Mouse (Mus musculus): Measurements from ENCODE around the gene Kcnq1. TPM values are rescaled to one million over a fixed set of nuclear protein-coding genes. Genes with fewer than 3 reads are reported as not detected.

Gene Kcnq1
- polyA plus RNA-seq, 1 experiment from 2014 or later, result 9.1 TPM

DNA sequence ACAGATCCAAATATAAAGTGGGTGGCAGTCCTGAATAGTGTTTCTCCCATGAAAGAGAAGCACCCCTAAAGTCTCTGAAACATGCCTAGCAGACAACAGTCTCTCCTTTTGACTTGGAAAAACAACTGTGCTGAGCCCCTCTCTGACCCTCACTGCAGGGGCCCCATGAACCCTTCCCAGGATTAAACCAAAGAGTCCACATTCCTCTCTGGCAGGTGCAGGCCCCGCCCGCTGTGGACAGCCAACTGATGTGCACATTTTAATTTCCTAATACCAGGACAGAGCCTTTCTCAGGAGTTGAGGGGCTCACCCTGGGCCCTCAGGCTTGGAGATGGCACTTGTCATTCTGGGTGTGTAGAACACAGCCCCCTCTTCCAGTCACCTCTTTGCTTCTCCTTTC, 148.7 kb downstream of the Kcnq1 start:
- H3K9me3 ChIP-seq, result 0 out of 2 replicates have a peak, but pooled peaks cover 5% of the 10 kb centered on the region
- no peak overlapping the region for H3K9ac ChIP-seq
- H3K27ac ChIP-seq, result no peak overlapping the region
- WGBS, result 81% methylated on average over 2 of the region's 2 CpGs
- H3K36me3 ChIP-seq, result peaks cover 9% of the 10 kb centered on the region; the same call in 1 of the 2 replicates
- ATAC-seq (ENCODE audit: insufficient read depth, low FRiP score, low read depth), result no peak
- no peak overlapping the region for H3K4me3 ChIP-seq (replicated peaks)
- H3K4me2 ChIP-seq, result no peak overlapping the region
- H3K4me1 ChIP-seq, result no peaks in the 10 kb centered on the region
- H3K27me3 ChIP-seq (replicated peaks), result no peaks in the 10 kb centered on the region

- Histone ChIP-seq H3K4me3 (replicated peaks) (no peak overlapping the region), H3K9me3 (no peaks in the 10 kb centered on the region), H3K4me1 (peaks cover 17% of the 10 kb centered on the region), H3K27ac (no peak overlapping the region), H3K9ac (no peak overlapping the region), H3K4me2 (no peak overlapping the region), H3K36me3 (no peaks in the 10 kb centered on the region; the same call in 1 of the 2 replicates), H3K27me3 (replicated peaks) (no peaks in the 10 kb centered on the region)
- no peak for ATAC-seq (ENCODE audit: insufficient read depth, low FRiP score, low read depth)
These were observed 155.1 kb downstream of the Kcnq1 start for GRCm38 (mm10) chr7:143261246-143261645.

DNA sequence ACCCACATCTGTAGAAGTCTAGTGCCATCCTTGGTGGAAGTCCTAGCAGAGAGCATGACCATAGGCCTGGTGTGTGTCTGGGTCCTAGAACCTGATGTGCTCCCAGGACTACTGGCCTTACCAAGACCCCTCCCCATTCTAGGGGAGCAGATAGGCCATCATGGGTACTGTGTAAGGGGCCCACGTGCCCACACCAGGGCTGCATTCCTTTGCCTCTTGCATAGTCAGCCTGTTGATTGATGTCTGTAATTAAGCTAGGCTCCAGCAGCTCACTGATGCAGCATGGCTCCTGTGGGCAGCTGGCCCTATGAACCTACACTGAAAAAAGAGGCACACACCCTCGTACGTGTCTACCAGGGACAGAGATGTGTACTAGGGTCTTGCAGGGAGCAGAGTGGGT, 157.4 kb downstream of the Kcnq1 start:
- H3K27ac ChIP-seq, result no peak overlapping the region
- H3K9me3 ChIP-seq, result no peaks in the 10 kb centered on the region
- H3K4me3 ChIP-seq (replicated peaks), result no peak overlapping the region
- H3K27me3 ChIP-seq (replicated peaks), result no peaks in the 10 kb centered on the region
- H3K36me3 ChIP-seq, result no peaks in the 10 kb centered on the region; the same call in 1 of the 2 replicates
- WGBS, result 40% methylated on average over 3 of the region's 3 CpGs
- no peak overlapping the region for H3K4me2 ChIP-seq
- no peak overlapping the region for H3K9ac ChIP-seq
- no peak; the same call in 1 of the 2 replicates for ATAC-seq (ENCODE audit: insufficient read depth, low FRiP score, low read depth)
- peaks cover 22% of the 10 kb centered on the region for H3K4me1 ChIP-seq

DNA sequence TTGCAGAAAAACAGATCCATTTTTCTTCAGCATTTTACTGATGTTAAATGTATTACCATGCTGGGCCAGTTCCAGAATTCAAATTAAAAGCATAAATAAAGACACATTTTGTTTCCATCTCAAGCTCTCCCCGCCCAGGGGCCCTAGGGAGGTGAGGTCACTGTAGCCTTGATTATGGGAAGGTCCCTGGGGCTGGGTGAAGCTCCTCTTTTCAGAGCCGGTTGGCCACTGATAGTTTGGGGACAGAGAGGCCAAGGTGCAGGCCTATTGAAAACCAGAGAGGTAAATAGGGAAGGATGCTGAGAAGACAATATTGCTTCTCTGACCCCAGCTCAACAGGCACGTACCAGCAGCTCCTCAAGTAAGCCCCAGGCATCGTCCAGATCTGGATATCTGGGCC, 157.8 kb downstream of the Kcnq1 start:
- H3K27ac ChIP-seq, result no peak overlapping the region
- H3K9me3 ChIP-seq, result no peaks in the 10 kb centered on the region
- no peak overlapping the region for H3K4me3 ChIP-seq (replicated peaks)
- H3K4me1 ChIP-seq, result peaks cover 22% of the 10 kb centered on the region
- 64% methylated on average over 4 of the region's 4 CpGs for WGBS
- no peak overlapping the region for H3K9ac ChIP-seq
- no peaks in the 10 kb centered on the region; the same call in 1 of the 2 replicates for H3K36me3 ChIP-seq
- no peak overlapping the region for H3K4me2 ChIP-seq
- H3K27me3 ChIP-seq (replicated peaks), result no peaks in the 10 kb centered on the region
- no peak for ATAC-seq (ENCODE audit: insufficient read depth, low FRiP score, low read depth)

- WGBS, result 55% methylated on average over 11 of the region's 11 CpGs
- peak overlapping the region; percentile 67 for H3K27ac ChIP-seq
- ATAC-seq (ENCODE audit: insufficient read depth, low FRiP score, low read depth), result no peak
- H3K27me3 ChIP-seq (replicated peaks), result no peaks in the 10 kb centered on the region
- no peak overlapping the region for H3K4me2 ChIP-seq
- H3K36me3 ChIP-seq, result no peaks in the 10 kb centered on the region; the same call in 1 of the 2 replicates
- no peak overlapping the region for H3K9ac ChIP-seq
- no peaks in the 10 kb centered on the region for H3K9me3 ChIP-seq
- peaks cover 22% of the 10 kb centered on the region for H3K4me1 ChIP-seq
- H3K4me3 ChIP-seq (replicated peaks), result no peak overlapping the region
These were observed 159.2 kb downstream of the Kcnq1 start for GRCm38 (mm10) chr7:143265386-143265785.

GRCm38 (mm10) chr7:143265829-143266438, 159.8 kb downstream of the Kcnq1 start:
- H3K4me1 ChIP-seq, result peaks cover 22% of the 10 kb centered on the region
- no peak overlapping the region for H3K9ac ChIP-seq
- no peaks in the 10 kb centered on the region; the same call in 1 of the 2 replicates for H3K36me3 ChIP-seq
- WGBS, result 52% methylated on average over 8 of the region's 8 CpGs
- peak overlapping the region; percentile 67 for H3K27ac ChIP-seq
- H3K4me3 ChIP-seq (replicated peaks), result no peak overlapping the region
- no peak overlapping the region for H3K4me2 ChIP-seq
- no peaks in the 10 kb centered on the region for H3K9me3 ChIP-seq
- H3K27me3 ChIP-seq (replicated peaks), result no peaks in the 10 kb centered on the region
- no peak for ATAC-seq (ENCODE audit: insufficient read depth, low FRiP score, low read depth)

DNA sequence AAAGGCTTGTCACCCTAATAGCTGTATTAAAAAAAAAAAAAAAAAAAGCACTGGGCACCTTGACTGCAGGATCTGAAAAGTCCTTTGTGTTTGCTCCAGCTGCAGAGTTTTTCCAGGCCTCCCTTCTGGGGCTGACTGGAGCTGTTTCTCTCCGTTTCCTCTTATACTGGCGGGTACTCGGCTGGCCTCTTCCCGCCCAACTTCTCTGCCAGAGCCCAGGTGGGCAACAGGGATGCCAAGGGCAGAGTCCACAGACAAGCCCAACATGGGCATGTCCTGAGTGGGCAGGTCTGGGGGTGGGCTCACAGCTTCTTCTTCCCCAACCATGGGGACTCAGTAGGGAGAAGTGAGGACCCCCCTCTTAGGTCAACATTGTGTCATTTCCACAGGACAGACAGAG, 167.6 kb downstream of the Kcnq1 start:
- no peak overlapping the region for H3K4me2 ChIP-seq
- H3K4me3 ChIP-seq (replicated peaks), result no peak overlapping the region
- no peaks in the 10 kb centered on the region for H3K27me3 ChIP-seq (replicated peaks)
- ATAC-seq (ENCODE audit: insufficient read depth, low FRiP score, low read depth), result 0 out of 2 replicates have a peak, but pooled peaks have one; percentile 22
- no peaks in the 10 kb centered on the region for H3K9me3 ChIP-seq
- H3K36me3 ChIP-seq, result no peaks in the 10 kb centered on the region
- WGBS, result 54% methylated on average over 4 of the region's 4 CpGs
- peaks cover 3% of the 10 kb centered on the region; the same call in 1 of the 2 replicates for H3K4me1 ChIP-seq
- H3K9ac ChIP-seq, result no peak overlapping the region
- 0 out of 2 replicates have a peak overlapping the region, but pooled peaks have one; percentile 41 for H3K27ac ChIP-seq

DNA sequence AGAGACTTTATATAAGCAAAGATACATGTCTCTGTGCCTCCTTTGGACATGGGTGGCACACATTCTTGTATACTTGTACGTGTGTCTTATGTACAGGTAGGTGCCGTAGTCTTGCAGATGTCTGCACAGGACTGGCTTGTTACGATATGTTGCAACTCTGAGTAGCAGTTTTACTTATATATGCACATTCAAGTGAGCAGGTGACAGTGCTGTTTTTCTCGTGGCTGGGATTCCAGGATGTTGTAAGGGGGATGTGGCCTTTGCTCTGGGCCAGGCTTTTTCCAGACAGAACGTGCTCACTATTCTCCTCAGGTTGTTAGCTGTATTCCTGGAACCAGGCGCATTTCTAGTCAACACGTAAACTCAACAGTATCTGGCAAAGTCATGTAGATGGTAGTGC, 168.9 kb downstream of the Kcnq1 start:
- no peak overlapping the region for H3K4me2 ChIP-seq
- ATAC-seq (ENCODE audit: insufficient read depth, low FRiP score, low read depth), result no peak
- WGBS, result 76% methylated on average over 7 of the region's 7 CpGs
- H3K36me3 ChIP-seq, result no peaks in the 10 kb centered on the region
- no peak overlapping the region for H3K9ac ChIP-seq
- no peaks in the 10 kb centered on the region for H3K9me3 ChIP-seq
- H3K4me1 ChIP-seq, result peaks cover 3% of the 10 kb centered on the region; the same call in 1 of the 2 replicates
- H3K27ac ChIP-seq, result no peak overlapping the region
- H3K27me3 ChIP-seq (replicated peaks), result no peaks in the 10 kb centered on the region
- H3K4me3 ChIP-seq (replicated peaks), result no peak overlapping the region

GRCm38 (mm10) chr7:143283625-143284024, 177.5 kb downstream of the Kcnq1 start:
- Histone ChIP-seq H3K9me3 (no peaks in the 10 kb centered on the region), H3K4me3 (replicated peaks) (no peak overlapping the region), H3K27ac (no peak overlapping the region), H3K4me2 (no peak overlapping the region), H3K9ac (no peak overlapping the region), H3K27me3 (replicated peaks) (no peaks in the 10 kb centered on the region), H3K36me3 (no peaks in the 10 kb centered on the region), H3K4me1 (peaks cover 43% of the 10 kb centered on the region)
- WGBS, result 70% methylated on average over 2 of the region's 2 CpGs
- no peak for ATAC-seq (ENCODE audit: insufficient read depth, low FRiP score, low read depth)

- no peak overlapping the region for H3K4me2 ChIP-seq
- H3K9ac ChIP-seq, result no peak overlapping the region
- no peak for ATAC-seq (ENCODE audit: insufficient read depth, low FRiP score, low read depth)
- WGBS, result 28% methylated on average over 1 of the region's 1 CpGs
- H3K4me3 ChIP-seq (replicated peaks), result no peak overlapping the region
- no peaks in the 10 kb centered on the region for H3K27me3 ChIP-seq (replicated peaks)
- H3K36me3 ChIP-seq, result no peaks in the 10 kb centered on the region
- H3K27ac ChIP-seq, result no peak overlapping the region
- peaks cover 52% of the 10 kb centered on the region for H3K4me1 ChIP-seq
- H3K9me3 ChIP-seq, result no peaks in the 10 kb centered on the region
These were observed 178.7 kb downstream of the Kcnq1 start for GRCm38 (mm10) chr7:143284866-143285265.

DNA sequence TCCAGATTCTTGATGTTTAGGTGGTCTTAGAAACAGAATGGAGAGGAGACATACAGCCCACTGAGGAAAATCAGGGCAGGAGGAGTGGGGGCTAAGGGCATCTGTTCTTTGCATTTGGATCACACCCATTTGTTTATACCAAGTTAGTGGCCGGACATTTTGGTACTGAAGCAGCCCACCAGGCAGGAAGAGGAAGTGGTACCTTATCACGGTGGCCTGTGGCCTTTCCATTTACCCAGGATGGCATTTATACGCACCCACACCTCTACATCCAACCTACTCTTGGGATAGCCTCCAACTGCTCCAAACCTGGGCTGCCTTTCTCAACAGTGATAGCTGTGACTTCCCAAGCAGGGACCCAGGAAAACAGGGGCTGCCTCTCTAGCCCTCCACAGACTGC, 179.3 kb downstream of the Kcnq1 start:
- H3K27ac ChIP-seq, result no peak overlapping the region
- no peak overlapping the region for H3K9ac ChIP-seq
- no peaks in the 10 kb centered on the region for H3K27me3 ChIP-seq (replicated peaks)
- no peaks in the 10 kb centered on the region for H3K36me3 ChIP-seq
- no peaks in the 10 kb centered on the region for H3K9me3 ChIP-seq
- H3K4me2 ChIP-seq, result no peak overlapping the region
- peaks cover 52% of the 10 kb centered on the region for H3K4me1 ChIP-seq
- H3K4me3 ChIP-seq (replicated peaks), result no peak overlapping the region
- 68% methylated on average over 3 of the region's 3 CpGs for WGBS
- ATAC-seq (ENCODE audit: insufficient read depth, low FRiP score, low read depth), result no peak

DNA sequence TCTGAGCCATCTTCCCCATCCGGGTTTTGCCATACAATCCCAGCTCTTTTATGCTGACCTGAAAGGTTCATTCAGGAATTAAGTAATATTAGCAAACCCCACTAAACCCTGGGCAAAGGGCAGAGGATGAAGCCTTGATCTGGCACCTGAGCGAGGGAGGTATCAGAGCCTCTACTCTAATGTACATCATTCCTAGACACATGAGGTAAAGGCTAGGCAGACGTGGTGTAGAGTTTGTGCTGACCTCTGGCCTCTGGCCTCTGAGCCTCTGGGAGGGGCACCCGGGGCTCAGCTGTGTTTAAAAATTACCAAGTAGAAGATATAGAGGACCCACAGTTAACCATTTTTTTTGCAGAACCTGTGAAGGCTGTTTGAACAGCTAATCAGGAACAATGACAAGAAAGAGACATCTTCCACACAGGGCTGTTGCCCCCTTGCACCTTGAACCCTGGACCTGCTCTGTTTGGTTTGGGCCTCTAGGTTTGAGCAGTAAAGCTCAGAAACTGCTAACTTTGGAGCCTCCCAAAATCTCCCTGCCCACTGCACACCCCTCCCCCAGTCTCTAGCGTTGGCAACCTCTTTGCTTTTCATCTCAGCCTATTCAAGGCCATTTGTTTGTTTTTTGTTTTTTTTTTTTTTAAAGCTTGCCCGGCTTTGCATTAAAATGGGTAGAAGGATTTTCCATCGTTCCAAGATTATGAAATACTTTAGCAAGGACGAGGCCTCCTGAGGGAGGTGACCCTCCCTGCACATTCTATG, 180.5 kb downstream of the Kcnq1 start:
- H3K4me1 ChIP-seq, result peaks cover 57% of the 10 kb centered on the region

More for the DNA sequence above, 180.5 kb downstream of the Kcnq1 start:
- Histone ChIP-seq H3K4me2 (no peak overlapping the region), H3K9ac (no peak overlapping the region), H3K9me3 (no peaks in the 10 kb centered on the region), H3K27me3 (replicated peaks) (no peaks in the 10 kb centered on the region), H3K4me3 (replicated peaks) (no peak overlapping the region), H3K36me3 (no peaks in the 10 kb centered on the region), H3K27ac (no peak overlapping the region)
- peak; percentile 36; the same call in 1 of the 2 replicates for ATAC-seq (ENCODE audit: insufficient read depth, low FRiP score, low read depth)
- 40% methylated on average over 8 of the region's 8 CpGs for WGBS

All from stomach, embryonic 15.5 days (tissue).